Mouse (Mus musculus): ENCODE data around the gene Snrpd2.
A peak's percentile ranks its signal among the peaks of the same experiment; 100 is the strongest.
"Not testable (repeated sequence)": the region's sequence is repeated elsewhere in the genome, so short reads cannot be mapped to it uniquely, and the experiment has no call there.

Snrpd2 gene

GRCm38 (mm10) chr7:19151121-19151520, 1.6 kb downstream of the Snrpd2 start:
- not testable (repeated sequence) for DNase-seq

GRCm38 (mm10) chr7:19154796-19155195, 5.3 kb downstream of the Snrpd2 start:
- no peak for DNase-seq

- DNase-seq, result no peak
Measured at GRCm38 (mm10) chr7:19155825-19156475, 6.4 kb downstream of the Snrpd2 start.

GRCm38 (mm10) chr7:19157160-19157800, 7.8 kb downstream of the Snrpd2 start:
- peak; percentile 92 for DNase-seq

- DNase-seq, result no peak
Measured at GRCm38 (mm10) chr7:19158601-19159000, 9.1 kb downstream of the Snrpd2 start.

GRCm38 (mm10) chr7:19159411-19159810, 9.9 kb downstream of the Snrpd2 start:
- DNase-seq, result no peak

GRCm38 (mm10) chr7:19160115-19160514, 10.6 kb downstream of the Snrpd2 start:
- DNase-seq, result peak; percentile 43

GRCm38 (mm10) chr7:19162928-19163327, 13.4 kb downstream of the Snrpd2 start:
- DNase-seq, result no peak

GRCm38 (mm10) chr7:19163752-19164151, 14.2 kb downstream of the Snrpd2 start:
- no peak for DNase-seq

GRCm38 (mm10) chr7:19164189-19164588, 14.7 kb downstream of the Snrpd2 start:
- peak; percentile 49 for DNase-seq

GRCm38 (mm10) chr7:19164978-19165377, 15.5 kb downstream of the Snrpd2 start:
- DNase-seq, result no peak

GRCm38 (mm10) chr7:19165656-19166423, 16.3 kb downstream of the Snrpd2 start, which contains the start of gene Gipr:
TSS of gene Gipr (minus strand) at chr7:19166127.
- DNase-seq, result no peak

GRCm38 (mm10) chr7:19166990-19167389, 17.5 kb downstream of the Snrpd2 start:
- no peak for DNase-seq

- no peak for DNase-seq
Measured at GRCm38 (mm10) chr7:19169506-19169905, 20.0 kb downstream of the Snrpd2 start.

- DNase-seq, result peak; percentile 43
Measured at GRCm38 (mm10) chr7:19170142-19170541, 20.6 kb downstream of the Snrpd2 start.

GRCm38 (mm10) chr7:19171831-19172230, 22.3 kb downstream of the Snrpd2 start:
- DNase-seq, result no peak

- DNase-seq, result peak; percentile 89
Measured at GRCm38 (mm10) chr7:19172874-19173273, 23.4 kb downstream of the Snrpd2 start.

GRCm38 (mm10) chr7:19175708-19176515, 26.4 kb downstream of the Snrpd2 start, which contains the start of gene Eml2:
TSS of gene Eml2 (plus strand) at chr7:19176421.
- peak; percentile 58 for DNase-seq

GRCm38 (mm10) chr7:19176516-19176947, 27.0 kb downstream of the Snrpd2 start:
- DNase-seq, result no peak

- no peak for DNase-seq
Measured at GRCm38 (mm10) chr7:19177216-19177615, 27.7 kb downstream of the Snrpd2 start.

- DNase-seq, result no peak
Measured at GRCm38 (mm10) chr7:19178035-19178434, 28.5 kb downstream of the Snrpd2 start.

- DNase-seq, result peak; percentile 76
Measured at GRCm38 (mm10) chr7:19178443-19179092, 29.0 kb downstream of the Snrpd2 start.

Data from kidney, postnatal 14 days (tissue).